Mouse (Mus musculus) CD4-positive helper T cell, adult 2 months (primary cell): ENCODE data around the gene Dnah7a.
"Not testable (repeated sequence)": the region's sequence is repeated elsewhere in the genome, so short reads cannot be mapped to it uniquely, and the experiment has no call there.

ENCODE experiments used
- DNase-seq: peaks from one replicate; pipeline ENCODE4 v3.0.0-alpha.2; 2012; ENCODE audit warnings: low read depth, missing footprints, low spot score

Dnah7a gene

GRCm38 (mm10) chr1:53704164-53704563, 2.4 kb downstream of the Dnah7a start:
- no peak for DNase-seq

- not testable (repeated sequence) for DNase-seq
Observed at GRCm38 (mm10) chr1:53664268-53664667, 42.3 kb downstream of the Dnah7a start.

- no peak for DNase-seq
Observed at GRCm38 (mm10) chr1:53639865-53640794, 66.5 kb downstream of the Dnah7a start.

GRCm38 (mm10) chr1:53635641-53636040, 70.9 kb downstream of the Dnah7a start:
- DNase-seq: not testable (repeated sequence)

- not testable (repeated sequence) for DNase-seq
Observed at GRCm38 (mm10) chr1:53632040-53632439, 74.5 kb downstream of the Dnah7a start.

GRCm38 (mm10) chr1:53630011-53630410, 76.6 kb downstream of the Dnah7a start:
- no peak for DNase-seq

- no peak for DNase-seq
Observed at GRCm38 (mm10) chr1:53613486-53613885, 93.1 kb downstream of the Dnah7a start.

- DNase-seq: not testable (repeated sequence)
Observed at GRCm38 (mm10) chr1:53581326-53581725, 125.3 kb downstream of the Dnah7a start.

GRCm38 (mm10) chr1:53557918-53558317, 148.7 kb downstream of the Dnah7a start:
- not testable (repeated sequence) for DNase-seq

GRCm38 (mm10) chr1:53547018-53547417, 159.6 kb downstream of the Dnah7a start:
- DNase-seq: not testable (repeated sequence)

- not testable (repeated sequence) for DNase-seq
Observed at GRCm38 (mm10) chr1:53538356-53538755, 168.2 kb downstream of the Dnah7a start.

GRCm38 (mm10) chr1:53534826-53535225, 171.8 kb downstream of the Dnah7a start:
- DNase-seq: not testable (repeated sequence)

GRCm38 (mm10) chr1:53526021-53526420, 180.6 kb downstream of the Dnah7a start:
- not testable (repeated sequence) for DNase-seq

- no peak for DNase-seq
Observed at GRCm38 (mm10) chr1:53473699-53474098, 232.9 kb downstream of the Dnah7a start.

- not testable (repeated sequence) for DNase-seq
Observed at GRCm38 (mm10) chr1:53472084-53472483, 234.5 kb downstream of the Dnah7a start.

- no peak for DNase-seq
Observed at GRCm38 (mm10) chr1:53467325-53467670, 239.3 kb downstream of the Dnah7a start.

GRCm38 (mm10) chr1:53466524-53467324, 239.9 kb downstream of the Dnah7a start:
- DNase-seq: not testable (repeated sequence)

- DNase-seq: not testable (repeated sequence)
Observed at GRCm38 (mm10) chr1:53439173-53439572, 267.4 kb downstream of the Dnah7a start.

GRCm38 (mm10) chr1:53432433-53432832, 274.2 kb downstream of the Dnah7a start:
- DNase-seq: not testable (repeated sequence)

GRCm38 (mm10) chr1:53405803-53406325, 300.7 kb downstream of the Dnah7a start:
- no peak for DNase-seq

GRCm38 (mm10) chr1:53393936-53394760, 312.4 kb downstream of the Dnah7a start:
- DNase-seq: not testable (repeated sequence)
